Mouse (Mus musculus) midbrain, embryonic 16.5 days (tissue): ENCODE measurements around the gene Gpld1. TPM values are rescaled to one million over a fixed set of nuclear protein-coding genes. Genes with fewer than 3 reads are reported as not detected.

ENCODE experiments used
- ATAC-seq: fragments of 200-750 bp; cut with Nextera tagmentation; 2 replicates; pipeline ENCODE4 v1.8.0; 2017; ENCODE audit warnings: moderate TSS enrichment
- H3K27ac ChIP-seq: fragments of 300-500 bp; sonication (generic); 2 replicates; pipeline ENCODE4 v1.5.1; 2014; ENCODE audit warnings: mild to moderate bottlenecking, low read length, mixed read lengths
- H3K27me3 ChIP-seq: fragments of 300-500 bp; sonication (generic); 2 replicates; pipeline ENCODE4 v1.6.1; 2014; ENCODE audit warnings: low read depth, low read length, mixed read lengths; ENCODE audit not compliant: control insufficient read depth, insufficient read depth
- H3K36me3 ChIP-seq: fragments of 300-500 bp; sonication (generic); 2 replicates; pipeline ENCODE4 v1.6.1; 2014; ENCODE audit warnings: mild to moderate bottlenecking, low read length, moderate library complexity, mixed read lengths; ENCODE audit not compliant: control insufficient read depth, insufficient read depth
- H3K4me1 ChIP-seq: fragments of 300-500 bp; sonication (generic); 2 replicates; pipeline ENCODE4 v1.6.1; 2014; ENCODE audit warnings: mild to moderate bottlenecking, low read length, mixed read lengths; ENCODE audit not compliant: control insufficient read depth, insufficient read depth
- H3K4me2 ChIP-seq: fragments of 300-500 bp; sonication (generic); 2 replicates; pipeline ENCODE4 v1.6.1; 2014; ENCODE audit warnings: mild to moderate bottlenecking, low read length, mixed read lengths
- H3K4me3 ChIP-seq: fragments of 300-500 bp; sonication (generic); 2 replicates; pipeline ENCODE4 v1.5.1; 2014; ENCODE audit warnings: low read depth, mild to moderate bottlenecking, low read length, moderate library complexity, mixed read lengths
- H3K9ac ChIP-seq: fragments of 300-500 bp; sonication (generic); 2 replicates; pipeline ENCODE4 v1.6.1; 2014; ENCODE audit warnings: low read depth, low read length, mixed read lengths
- H3K9me3 ChIP-seq: fragments of 300-500 bp; sonication (generic); replicated peaks from 2 replicates; pipeline ENCODE4 v1.6.1; 2014; ENCODE audit warnings: mild to moderate bottlenecking, low read length, mixed read lengths; ENCODE audit not compliant: control insufficient read depth, poor library complexity, severe bottlenecking
- WGBS: fragments of 180-500 bp; shearing (Covaris S2); extraction: QIAGEN DNeasy Blood & Tissue Kit; methylation state at CpG from one replicate; pipeline ENCODE4 v1.1.7; 2014; 5-methylcytosine and 5-hydroxymethylcytosine counted together
- polyA plus RNA-seq: library from polyadenylated mRNA; unstranded; fragments of >200 nt; fragmentation: Nextera tagmentation; extraction: Ambion mirVana; gene quantifications from 2 replicates; pipeline ENCODE4 v1.2.1, GENCODE M21; 2015

Gene Gpld1
- polyA plus RNA-seq, 1 experiment from 2014 or later = 3.5 TPM

GRCm38 (mm10) chr13:25022386-25022785 lies 79.4 kb downstream of the Gpld1 start:
- Histone ChIP-seq H3K27me3 (no peaks in the 10 kb centered on the region; the same call in 1 of the 2 replicates), H3K27ac (no peak overlapping the region), H3K4me2 (no peak overlapping the region), H3K4me3 (no peak overlapping the region), H3K36me3 (no peaks in the 10 kb centered on the region), H3K9me3 (no peaks in the 10 kb centered on the region), H3K4me1 (peaks cover 17% of the 10 kb centered on the region), H3K9ac (no peak overlapping the region)
- 77% methylated on average over 4 of the region's 4 CpGs for WGBS
- ATAC-seq = no peak

- no peak for ATAC-seq
- Histone ChIP-seq H3K36me3 (no peaks in the 10 kb centered on the region), H3K27me3 (no peaks in the 10 kb centered on the region; the same call in 1 of the 2 replicates), H3K9me3 (no peaks in the 10 kb centered on the region), H3K4me3 (no peak overlapping the region), H3K4me1 (peaks cover 16% of the 10 kb centered on the region), H3K4me2 (no peak overlapping the region), H3K27ac (no peak overlapping the region), H3K9ac (no peak overlapping the region)
- WGBS = 86% methylated on average over 3 of the region's 3 CpGs
These were observed 80.2 kb downstream of the Gpld1 start for GRCm38 (mm10) chr13:25023129-25023528.

- H3K27ac ChIP-seq = no peak overlapping the region
- WGBS = 35% methylated on average over 2 of the region's 2 CpGs
- H3K4me1 ChIP-seq = peaks cover 2% of the 10 kb centered on the region; the same call in 1 of the 2 replicates
- H3K36me3 ChIP-seq = no peaks in the 10 kb centered on the region
- no peaks in the 10 kb centered on the region for H3K9me3 ChIP-seq
- H3K4me3 ChIP-seq = no peak overlapping the region
- H3K4me2 ChIP-seq = no peak overlapping the region
- H3K27me3 ChIP-seq = no peaks in the 10 kb centered on the region; the same call in 1 of the 2 replicates
- no peak for ATAC-seq
- H3K9ac ChIP-seq = no peak overlapping the region
These were observed 81.7 kb downstream of the Gpld1 start for GRCm38 (mm10) chr13:25024655-25025054.

GRCm38 (mm10) chr13:25026409-25027113 lies 83.6 kb downstream of the Gpld1 start:
- H3K4me1 ChIP-seq = no peaks in the 10 kb centered on the region
- H3K36me3 ChIP-seq = no peaks in the 10 kb centered on the region
- no peak overlapping the region for H3K4me2 ChIP-seq
- H3K9ac ChIP-seq = no peak overlapping the region
- no peak overlapping the region for H3K27ac ChIP-seq
- WGBS = 95% methylated on average over 6 of the region's 6 CpGs
- H3K4me3 ChIP-seq = no peak overlapping the region
- no peak for ATAC-seq
- no peaks in the 10 kb centered on the region; the same call in 1 of the 2 replicates for H3K27me3 ChIP-seq
- no peaks in the 10 kb centered on the region for H3K9me3 ChIP-seq

- Histone ChIP-seq H3K9ac (no peak overlapping the region), H3K27ac (no peak overlapping the region), H3K4me2 (no peak overlapping the region), H3K36me3 (no peaks in the 10 kb centered on the region), H3K27me3 (no peaks in the 10 kb centered on the region; the same call in 1 of the 2 replicates), H3K4me1 (no peaks in the 10 kb centered on the region), H3K9me3 (no peaks in the 10 kb centered on the region), H3K4me3 (no peak overlapping the region)
- ATAC-seq = no peak
- WGBS = 70% methylated on average over 3 of the region's 3 CpGs
These were observed 84.1 kb downstream of the Gpld1 start for GRCm38 (mm10) chr13:25027114-25027425.

- Histone ChIP-seq H3K27ac (no peak overlapping the region), H3K27me3 (no peaks in the 10 kb centered on the region), H3K4me3 (no peak overlapping the region), H3K9me3 (no peaks in the 10 kb centered on the region), H3K4me2 (no peak overlapping the region), H3K4me1 (no peaks in the 10 kb centered on the region), H3K36me3 (no peaks in the 10 kb centered on the region), H3K9ac (no peak overlapping the region)
- ATAC-seq = no peak
- 78% methylated on average over 2 of the region's 2 CpGs for WGBS
These were observed 96.5 kb downstream of the Gpld1 start for GRCm38 (mm10) chr13:25039488-25039887.

Other genes starting within 250 kb of the Gpld1 start
- gene Armh2, start 201.9 kb upstream of the Gpld1 start, polyA plus RNA-seq = not detected in 2 replicates
- 11.0 and 13.6 TPM in 2 replicates for gene Gmnn, start 181.2 kb upstream of the Gpld1 start, polyA plus RNA-seq
- gene BC005537, start 141.5 kb upstream of the Gpld1 start, polyA plus RNA-seq = 19.8 and 25.9 TPM in 2 replicates
- gene Acot13, start 111.6 kb upstream of the Gpld1 start, polyA plus RNA-seq = 49.6 and 53.3 TPM in 2 replicates
- gene Tdp2, start 111.5 kb upstream of the Gpld1 start, polyA plus RNA-seq = 26.5 and 32.0 TPM in 2 replicates
- 8.9 and 10.2 TPM in 2 replicates for gene D130043K22Rik, start 98.0 kb upstream of the Gpld1 start, polyA plus RNA-seq
- 12.8 and 14.0 TPM in 2 replicates for gene Aldh5a1, start 5.5 kb upstream of the Gpld1 start, polyA plus RNA-seq
- gene Mrs2, start 77.2 kb downstream of the Gpld1 start, polyA plus RNA-seq = 14.9 and 19.3 TPM in 2 replicates
- gene Dcdc2a, start 112.9 kb downstream of the Gpld1 start, polyA plus RNA-seq = 3.9 and 4.8 TPM in 2 replicates